Mouse (Mus musculus) lung, adult 18-20 months (tissue): Measurements from ENCODE around the gene Znrf2.
A peak's percentile ranks its signal among the peaks of the same experiment; 100 is the strongest.

ENCODE experiments used
- DNase-seq, 2 experiments: peaks; one replicate each; pipeline ENCODE4 v3.0.0; 2022; ENCODE audit warnings: mixed read lengths in 2 of 2

Gene Znrf2

DNA sequence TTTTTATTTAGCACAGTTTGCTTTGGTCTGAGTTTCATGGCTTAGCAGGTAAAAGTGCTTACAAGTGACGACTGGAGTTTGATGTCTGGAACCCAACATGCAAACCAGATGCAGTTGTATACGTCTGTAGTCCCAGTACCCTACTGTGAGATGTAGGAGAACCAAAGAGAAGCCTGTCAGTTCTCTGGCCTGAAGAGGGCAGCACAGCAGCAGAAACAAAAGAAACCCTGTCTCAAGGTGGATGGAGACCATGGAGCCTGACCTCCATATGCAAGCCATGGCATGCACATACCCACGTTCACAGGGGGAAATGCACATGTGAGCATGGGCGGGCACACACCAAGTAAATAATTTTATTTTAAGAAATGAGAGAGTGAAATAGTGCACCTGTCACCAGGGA, 100.8 kb downstream of the Znrf2 start:
- peak; percentile 75 to 81 for DNase-seq

- DNase-seq, result no peak
Observed at GRCm38 (mm10) chr6:54918521-54918920, 101.8 kb downstream of the Znrf2 start.

- no peak for DNase-seq
Observed at GRCm38 (mm10) chr6:54924538-54924937, 107.8 kb downstream of the Znrf2 start.

- DNase-seq, result no peak
Observed at GRCm38 (mm10) chr6:54925736-54926440, 109.2 kb downstream of the Znrf2 start.

- DNase-seq, result no peak
Observed at GRCm38 (mm10) chr6:54926899-54927298, 110.2 kb downstream of the Znrf2 start.

- DNase-seq, result no peak
Observed at GRCm38 (mm10) chr6:54927946-54928345, 111.2 kb downstream of the Znrf2 start.

GRCm38 (mm10) chr6:54931641-54932040, 114.9 kb downstream of the Znrf2 start:
- no peak for DNase-seq

DNA sequence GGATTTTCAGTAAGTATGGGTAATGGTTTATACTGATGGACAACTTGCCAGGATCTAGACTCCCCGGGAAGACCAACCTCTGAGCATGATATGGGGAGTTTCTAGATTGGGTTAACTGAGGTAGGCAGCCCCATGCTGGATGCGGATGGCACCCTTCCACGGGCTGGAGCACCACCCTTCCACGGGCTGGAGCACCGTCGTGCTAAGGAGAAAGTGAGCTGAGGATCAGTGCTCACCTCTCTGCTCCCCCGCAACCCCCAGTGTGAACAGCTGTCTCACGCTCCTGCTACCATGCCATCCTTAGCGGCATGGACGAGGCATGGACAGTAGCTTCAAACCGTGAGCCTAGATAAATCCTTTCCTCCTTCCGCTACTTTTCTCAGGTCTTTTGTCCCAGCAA, 115.8 kb downstream of the Znrf2 start:
- DNase-seq, result no peak

DNA sequence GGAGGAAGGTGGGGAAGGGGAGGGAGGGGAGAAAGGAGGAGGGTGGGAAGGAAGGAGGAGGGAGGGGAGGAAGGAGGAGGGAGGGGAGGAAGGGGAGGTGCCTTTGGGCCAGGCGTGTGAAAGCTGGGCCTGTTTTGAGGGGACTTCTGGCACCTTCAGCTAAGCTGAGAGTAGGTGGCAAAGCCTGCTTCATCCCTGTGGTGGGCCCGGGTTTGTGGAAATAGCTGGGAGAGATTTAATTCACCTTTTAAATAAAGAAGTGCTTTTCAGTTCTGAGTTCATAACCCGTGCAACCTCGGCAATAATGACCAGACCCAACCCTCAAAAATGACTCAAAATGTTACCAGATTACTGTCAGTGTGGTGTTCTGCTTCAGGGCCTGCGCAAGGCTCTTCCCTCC, 116.5 kb downstream of the Znrf2 start:
- DNase-seq, result no peak

DNA sequence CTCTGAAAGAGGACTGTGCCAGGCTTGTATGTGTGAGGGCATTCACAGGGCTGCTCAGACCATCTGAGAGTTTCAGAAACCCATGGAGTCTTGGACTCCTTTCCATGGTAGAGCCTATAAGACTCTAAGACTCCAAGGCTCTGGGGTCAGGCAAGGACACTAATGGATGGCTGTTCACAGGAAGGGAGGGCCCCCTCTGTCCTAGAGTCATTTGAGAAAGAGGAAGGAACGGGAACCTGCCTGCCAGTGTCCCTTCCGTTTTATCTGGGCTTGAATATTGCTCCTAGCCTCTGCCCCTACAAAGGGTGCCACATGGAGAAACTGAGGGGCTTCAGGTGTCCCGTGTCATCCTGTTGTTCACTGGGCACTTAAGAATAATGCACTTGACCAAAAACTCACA, 117.2 kb downstream of the Znrf2 start:
- peak; percentile 40 to 60 for DNase-seq

GRCm38 (mm10) chr6:54934313-54934712, 117.6 kb downstream of the Znrf2 start:
- DNase-seq, result no peak

GRCm38 (mm10) chr6:54934930-54935329, 118.2 kb downstream of the Znrf2 start:
- DNase-seq, result no peak

GRCm38 (mm10) chr6:54936496-54936895, 119.8 kb downstream of the Znrf2 start:
- DNase-seq, result no peak

DNA sequence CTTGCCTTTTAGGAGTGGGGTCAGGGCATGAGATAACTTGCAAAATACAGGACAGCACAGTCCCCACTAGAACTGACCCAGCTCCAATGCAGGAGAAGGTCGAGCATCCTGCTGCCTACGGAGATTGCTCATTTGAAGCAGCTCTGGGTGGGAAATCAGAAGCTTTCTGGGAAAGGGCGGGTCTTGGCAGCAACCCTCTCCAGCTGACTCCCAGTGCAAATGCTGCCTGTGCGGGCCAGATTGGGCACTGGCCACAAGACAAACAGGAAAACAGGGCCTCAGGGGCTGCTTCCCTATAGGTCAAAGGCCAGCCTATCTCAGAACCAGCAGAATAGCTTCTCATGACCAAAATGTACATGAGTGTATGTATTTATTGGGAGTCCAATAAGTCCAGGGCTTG, 122.9 kb downstream of the Znrf2 start:
- peak; percentile 84 for DNase-seq

GRCm38 (mm10) chr6:54940126-54940525, 123.4 kb downstream of the Znrf2 start:
- peak in 1 of 2 experiments; percentile 39 for DNase-seq

DNA sequence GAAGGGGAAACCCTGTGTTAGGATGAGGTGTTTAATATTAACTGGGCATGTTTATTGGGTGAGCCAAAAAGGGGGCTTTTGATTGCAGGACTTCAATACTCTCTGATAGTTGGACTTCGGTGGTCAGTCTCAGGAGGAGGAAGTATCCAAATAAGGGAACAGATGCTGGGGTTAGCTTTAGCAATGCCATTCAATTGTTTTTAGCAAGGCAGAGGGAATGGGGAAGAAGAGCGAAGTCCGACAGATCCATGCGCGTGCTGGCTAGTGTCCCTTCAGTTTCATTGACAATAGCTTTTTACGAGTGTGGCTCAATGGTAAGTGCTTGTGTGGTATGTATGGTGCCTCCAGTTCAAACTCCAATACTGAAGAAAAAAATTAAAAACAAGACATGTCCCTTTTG, 124.4 kb downstream of the Znrf2 start:
- DNase-seq, result no peak
